Mouse (Mus musculus) ES-Bruce4 (cell line): ENCODE data around the gene Olfr1260. TPM values are rescaled to one million over a fixed set of nuclear protein-coding genes. Genes with fewer than 3 reads are reported as not detected.

ENCODE experiments used
- H3K27ac ChIP-seq: 2 replicates; pipeline ENCODE4 v1.5.1; 2012; ENCODE audit warnings: low read length, inconsistent platforms; ENCODE audit not compliant: insufficient read depth
- H3K27me3 ChIP-seq: 2 replicates; pipeline ENCODE4 v1.6.1; 2012; ENCODE audit warnings: mild to moderate bottlenecking, low read length, inconsistent platforms; ENCODE audit not compliant: control insufficient read depth, poor library complexity, insufficient read depth, severe bottlenecking
- H3K36me3 ChIP-seq: 2 replicates; pipeline ENCODE4 v1.6.1; 2012; ENCODE audit warnings: inconsistent platforms, mild to moderate bottlenecking, low read length, moderate library complexity; ENCODE audit not compliant: control insufficient read depth, poor library complexity, insufficient read depth, severe bottlenecking
- H3K4me1 ChIP-seq: one replicate; pipeline ENCODE4 v1.8.1; 2011; ENCODE audit warnings: low read length; ENCODE audit not compliant: control insufficient read depth, insufficient read depth
- H3K4me3 ChIP-seq: 2 replicates; pipeline ENCODE4 v1.5.1; 2011; ENCODE audit warnings: low read depth, mild to moderate bottlenecking, low read length
- H3K9ac ChIP-seq: 2 replicates; pipeline ENCODE4 v1.6.1; 2012; ENCODE audit warnings: low read depth, mild to moderate bottlenecking, inconsistent platforms; ENCODE audit not compliant: poor library complexity, severe bottlenecking
- H3K9me3 ChIP-seq: replicated peaks from 2 replicates; pipeline ENCODE4 v1.6.1; 2012; ENCODE audit warnings: mild to moderate bottlenecking, low read length, inconsistent platforms; ENCODE audit not compliant: control insufficient read depth, poor library complexity, insufficient read depth, severe bottlenecking
- CTCF ChIP-seq: IDR thresholded peaks from one replicate; pipeline ENCODE4 v1.8.1; 2011; ENCODE audit warnings: low read depth, low read length
- EP300 ChIP-seq: IDR thresholded peaks from 2 replicates; pipeline ENCODE4 v1.6.1; 2011; ENCODE audit warnings: low read depth, low read length; ENCODE audit not compliant: insufficient read depth
- POLR2A ChIP-seq: IDR thresholded peaks from one replicate; pipeline ENCODE4 v1.8.1; 2011; ENCODE audit warnings: low read length; ENCODE audit not compliant: insufficient read depth
- polyA plus RNA-seq: library from polyadenylated mRNA; stranded (reverse); fragments of >200 nt; gene quantifications from 2 replicates; pipeline ENCODE4 v1.2.4, GENCODE M21; 2011; ENCODE audit warnings: low read depth; ENCODE audit not compliant: missing spikeins, insufficient read depth, insufficient read length

Gene Olfr1260
- polyA plus RNA-seq, result not detected in 2 replicates

- H3K36me3 ChIP-seq, result no peaks in the 10 kb centered on the region
- no peaks in the 10 kb centered on the region for H3K4me1 ChIP-seq
- TF ChIP-seq EP300 (no peak), CTCF (no peak), POLR2A (no peak)
- no peak within 1 kb of the TSS for H3K9ac ChIP-seq
- H3K9me3 ChIP-seq, result no peaks in the 10 kb centered on the region
- H3K27me3 ChIP-seq, result no peaks in the 10 kb centered on the region
- H3K4me3 ChIP-seq, result no peak within 1 kb of the TSS
- no peak within 1 kb of the TSS for H3K27ac ChIP-seq
Observed at GRCm38 (mm10) chr2:89974184-89974583, at the start of gene Olfr1260. Gene Olfr1260, plus strand, starts transcription at chr2:89974340.

GRCm38 (mm10) chr2:89927009-89927408 lies 47.1 kb upstream of the Olfr1260 start, which contains the start of gene Olfr1258:
Gene Olfr1258, plus strand, starts transcription at chr2:89927309.
- Histone ChIP-seq H3K27ac (no peak within 1 kb of the TSS), H3K4me1 (no peaks in the 10 kb centered on the region), H3K9ac (no peak within 1 kb of the TSS), H3K9me3 (no peaks in the 10 kb centered on the region), H3K4me3 (no peak within 1 kb of the TSS), H3K27me3 (no peaks in the 10 kb centered on the region), H3K36me3 (no peaks in the 10 kb centered on the region)
- TF ChIP-seq EP300 (no peak), CTCF (no peak), POLR2A (no peak)

- no peak within 1 kb of the TSS for H3K27ac ChIP-seq
- no peaks in the 10 kb centered on the region for H3K9me3 ChIP-seq
- H3K9ac ChIP-seq, result no peak within 1 kb of the TSS
- no peaks in the 10 kb centered on the region for H3K27me3 ChIP-seq
- no peaks in the 10 kb centered on the region for H3K36me3 ChIP-seq
- TF ChIP-seq POLR2A (no peak), CTCF (no peak), EP300 (no peak)
- no peaks in the 10 kb centered on the region for H3K4me1 ChIP-seq
- H3K4me3 ChIP-seq, result no peak within 1 kb of the TSS
Observed at GRCm38 (mm10) chr2:89948564-89948963, 25.6 kb upstream of the Olfr1260 start, which contains the start of gene Olfr1259. Gene Olfr1259, minus strand, starts transcription at chr2:89948664.

GRCm38 (mm10) chr2:89977709-89978108 lies 3.6 kb downstream of the Olfr1260 start:
- Histone ChIP-seq H3K9me3 (no peaks in the 10 kb centered on the region), H3K36me3 (no peaks in the 10 kb centered on the region), H3K9ac (no peak overlapping the region), H3K4me3 (no peak overlapping the region), H3K27ac (no peak overlapping the region), H3K27me3 (no peaks in the 10 kb centered on the region), H3K4me1 (no peaks in the 10 kb centered on the region)
- TF ChIP-seq EP300, result no peak
- no peak for TF ChIP-seq CTCF
- no peak for TF ChIP-seq POLR2A

DNA sequence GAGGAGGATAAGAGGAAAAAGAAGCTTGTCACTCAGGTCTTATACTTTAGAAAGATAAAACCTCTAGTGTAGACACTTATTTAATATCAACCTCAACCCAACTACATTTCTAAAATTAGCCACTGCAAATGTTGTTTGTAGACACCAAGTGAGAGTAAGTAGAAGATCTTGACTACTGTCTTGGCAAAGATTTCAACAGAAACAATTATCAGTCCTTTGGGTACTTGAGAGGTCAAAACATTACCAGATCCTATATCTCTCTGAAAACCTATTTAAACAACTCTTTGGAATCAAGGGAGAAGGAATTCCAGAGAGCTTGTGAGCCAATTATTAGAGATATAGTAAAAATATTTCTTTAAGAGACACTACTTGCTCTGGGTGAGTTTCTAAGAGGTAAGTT lies 16.8 kb downstream of the Olfr1260 start, which contains the start of gene Olfr1261:
Gene Olfr1261 (plus strand): TSS at position 301 of the 400 bp plus-strand sequence.
- Histone ChIP-seq H3K9me3 (no peaks in the 10 kb centered on the region), H3K4me1 (no peaks in the 10 kb centered on the region), H3K36me3 (no peaks in the 10 kb centered on the region), H3K4me3 (no peak within 1 kb of the TSS), H3K9ac (no peak within 1 kb of the TSS), H3K27ac (no peak within 1 kb of the TSS), H3K27me3 (no peaks in the 10 kb centered on the region)
- TF ChIP-seq EP300 (no peak), CTCF (no peak), POLR2A (no peak)

DNA sequence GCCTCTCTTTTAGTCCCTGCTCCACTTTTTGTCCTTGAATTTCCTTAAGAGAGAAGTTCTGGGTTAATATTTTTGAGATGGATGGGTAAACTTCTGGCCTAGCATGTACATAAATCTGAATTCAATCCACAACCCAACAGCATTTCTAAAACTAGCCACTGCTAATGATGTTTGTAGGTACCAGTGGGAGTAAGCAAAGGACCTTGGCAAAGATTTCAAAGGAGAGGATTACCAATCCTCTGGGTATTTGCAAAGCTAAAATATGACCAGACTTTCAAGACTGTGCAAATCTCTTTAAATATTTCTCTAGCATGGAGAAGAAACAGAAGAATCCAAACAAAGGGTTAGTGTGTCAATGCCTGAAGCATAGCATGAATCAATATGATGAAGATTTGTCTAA lies 25.7 kb downstream of the Olfr1260 start, which contains the start of gene Olfr1262:
Gene Olfr1262 (plus strand): TSS at position 301 of the 400 bp plus-strand sequence.
- TF ChIP-seq EP300 (no peak), CTCF (no peak), POLR2A (no peak)

More for the DNA sequence above, 25.7 kb downstream of the Olfr1260 start, which contains the start of gene Olfr1262:
- Histone ChIP-seq H3K4me3 (no peak within 1 kb of the TSS), H3K27me3 (no peaks in the 10 kb centered on the region), H3K9ac (no peak within 1 kb of the TSS), H3K4me1 (no peaks in the 10 kb centered on the region), H3K36me3 (no peaks in the 10 kb centered on the region), H3K9me3 (no peaks in the 10 kb centered on the region), H3K27ac (no peak within 1 kb of the TSS)
